Mouse (Mus musculus) urinary bladder, postnatal 10 days (tissue): Measurements from ENCODE around the gene Cep295nl.
A peak's percentile ranks its signal among the peaks of the same experiment; 100 is the strongest.
"Not testable (repeated sequence)": the region's sequence is repeated elsewhere in the genome, so short reads cannot be mapped to it uniquely, and the experiment has no call there.

Experiments used
- DNase-seq: peaks from one replicate; pipeline ENCODE4 v3.0.0; 2022; ENCODE audit warnings: low spot score

Cep295nl gene

DNA sequence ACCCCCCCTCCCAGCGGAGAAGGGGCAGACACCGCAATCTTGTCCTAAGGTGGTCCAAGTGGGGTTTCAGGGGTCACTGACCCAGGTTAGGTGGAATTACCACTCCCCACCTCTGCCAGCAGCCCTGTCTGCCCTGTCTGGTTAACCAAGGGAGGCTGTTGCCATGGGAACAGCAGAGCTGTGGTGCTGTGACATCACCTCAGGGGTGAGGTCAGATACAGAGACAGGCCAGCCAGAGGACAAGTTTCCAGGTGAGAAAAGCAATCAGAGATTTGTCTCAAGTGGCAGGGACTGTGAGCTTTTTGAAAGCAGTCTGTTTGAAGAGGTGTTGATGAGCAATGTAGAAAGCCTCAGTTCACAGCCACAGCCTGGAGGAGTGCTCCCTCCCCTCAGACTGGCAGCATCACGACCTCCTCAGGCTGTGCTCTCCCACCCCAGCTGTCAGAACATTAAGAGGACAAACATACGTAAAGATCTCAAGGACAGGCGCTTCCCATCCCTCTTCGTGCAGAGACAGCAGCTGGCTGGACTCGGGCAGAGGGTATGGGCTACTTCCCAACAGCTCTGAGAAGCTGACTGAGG is at the start of gene Cep295nl:
Cep295nl (minus strand) TSS at position 101 of the 582 bp plus-strand sequence.
- no peak for DNase-seq

DNA sequence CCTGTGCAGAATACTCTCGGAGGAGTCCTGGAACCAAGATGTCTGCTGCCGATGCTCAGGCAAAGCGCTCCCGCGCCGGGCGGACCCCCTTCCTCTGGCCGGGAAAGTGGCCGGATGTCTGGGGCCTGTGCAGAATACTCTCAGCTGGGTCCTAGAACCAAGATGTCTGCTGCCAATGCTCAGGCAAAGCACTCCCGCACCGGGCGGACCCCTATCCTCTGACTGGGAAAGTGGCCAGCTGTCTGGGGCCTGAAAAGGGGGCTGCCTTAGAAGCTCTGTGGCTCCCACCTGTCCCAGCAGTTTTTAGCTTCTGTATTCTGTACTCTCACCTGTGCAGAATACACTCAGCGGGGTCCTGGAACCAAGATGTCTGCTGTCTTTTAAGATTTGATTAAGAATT is 45.5 kb upstream of the Cep295nl start:
- peak; percentile 7 for DNase-seq

DNA sequence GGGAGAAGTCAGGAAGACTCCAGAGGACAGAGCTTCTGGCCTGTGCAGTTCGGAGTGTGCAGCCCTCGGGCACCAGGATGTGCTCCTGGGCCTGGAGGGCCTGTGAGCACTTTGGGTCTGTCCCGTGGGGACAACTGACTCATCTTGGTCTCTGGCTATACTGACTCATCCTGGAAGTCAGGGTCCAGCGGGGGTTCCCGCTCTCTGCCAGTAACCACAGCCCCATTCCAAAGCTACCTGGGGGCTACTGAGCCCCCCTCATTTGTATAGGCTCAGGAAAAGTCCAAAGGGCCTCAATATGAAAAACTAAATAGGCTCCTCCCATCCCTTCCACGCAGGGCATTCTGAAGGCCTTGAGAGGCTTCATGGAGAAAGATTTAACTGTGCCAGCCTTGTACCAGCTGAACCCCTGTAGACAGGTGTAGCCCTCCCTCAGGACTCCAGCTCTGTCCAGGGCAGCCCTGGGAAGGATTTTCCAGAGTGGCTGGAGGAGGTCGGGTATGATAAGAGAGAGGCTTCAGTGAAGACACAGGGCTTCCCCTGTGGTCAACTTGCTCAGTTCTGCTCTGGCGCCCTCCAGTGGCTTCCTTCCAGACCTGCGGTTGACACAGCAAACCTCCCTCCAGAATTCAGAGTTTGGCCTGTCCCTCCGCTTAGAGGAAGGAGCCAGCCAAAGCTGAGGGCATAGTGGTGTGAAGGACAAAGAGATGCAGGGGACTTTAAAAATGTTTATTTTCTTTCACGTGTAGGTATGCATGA is 37.1 kb upstream of the Cep295nl start:
- peak; percentile 53 for DNase-seq

DNA sequence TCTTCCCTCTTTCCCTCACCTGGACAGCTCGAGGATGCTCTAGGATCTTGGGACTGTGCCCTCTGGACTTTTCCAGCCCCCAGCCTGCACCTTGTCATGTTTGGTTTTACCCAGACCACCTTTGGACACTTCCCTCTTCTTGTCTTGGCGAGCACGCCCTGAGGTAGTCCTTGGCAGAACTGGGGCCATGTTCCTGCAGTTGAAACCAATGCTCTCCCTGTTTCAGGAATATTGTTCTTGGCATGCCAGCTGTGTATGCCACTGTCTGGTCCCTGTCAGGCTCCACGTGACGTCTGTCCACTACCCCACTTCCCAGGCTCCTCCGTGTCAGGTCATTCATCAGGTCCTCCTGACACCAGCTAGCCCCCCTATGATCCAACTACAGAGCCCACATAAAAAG is 36.4 kb upstream of the Cep295nl start:
- DNase-seq = peak; percentile 7

DNA sequence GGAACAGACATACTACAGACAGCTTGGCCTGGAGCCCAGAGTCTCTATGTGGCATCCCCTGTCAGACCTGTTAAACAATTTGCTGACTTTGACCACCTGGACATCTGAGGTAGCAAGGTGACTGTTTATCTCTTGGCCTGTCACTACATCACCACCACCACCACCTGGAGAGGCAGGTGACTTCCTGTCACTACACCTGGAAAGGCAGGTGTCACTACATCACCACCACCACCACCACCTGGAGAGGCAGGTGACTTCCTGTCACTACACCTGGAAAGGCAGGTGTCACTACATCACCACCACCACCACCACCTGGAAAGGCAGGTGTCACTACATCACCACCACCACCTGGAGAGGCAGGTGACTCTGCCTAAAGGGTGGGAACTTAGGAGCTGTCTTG is 34.0 kb upstream of the Cep295nl start:
- DNase-seq = not testable (repeated sequence)

DNA sequence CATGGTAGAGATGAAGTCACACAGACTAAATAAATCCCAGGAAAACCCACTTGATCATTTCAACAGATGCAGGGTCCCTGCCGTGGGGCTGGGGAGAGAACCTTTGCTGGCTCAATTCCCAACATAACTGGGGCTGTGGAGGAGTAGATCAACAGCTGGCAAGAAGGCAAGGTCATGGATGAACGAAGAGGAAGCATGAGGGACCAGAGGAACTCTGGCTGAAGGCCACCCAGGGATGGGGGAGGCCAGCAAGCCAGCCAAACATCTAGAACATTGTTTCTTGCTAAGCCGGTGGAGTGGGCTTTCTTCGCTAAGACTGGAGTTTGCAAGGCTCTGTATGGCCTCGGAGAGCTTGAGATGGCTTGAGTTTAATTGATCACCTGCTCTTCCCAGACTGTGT is 33.6 kb upstream of the Cep295nl start:
- DNase-seq = peak; percentile 5

DNA sequence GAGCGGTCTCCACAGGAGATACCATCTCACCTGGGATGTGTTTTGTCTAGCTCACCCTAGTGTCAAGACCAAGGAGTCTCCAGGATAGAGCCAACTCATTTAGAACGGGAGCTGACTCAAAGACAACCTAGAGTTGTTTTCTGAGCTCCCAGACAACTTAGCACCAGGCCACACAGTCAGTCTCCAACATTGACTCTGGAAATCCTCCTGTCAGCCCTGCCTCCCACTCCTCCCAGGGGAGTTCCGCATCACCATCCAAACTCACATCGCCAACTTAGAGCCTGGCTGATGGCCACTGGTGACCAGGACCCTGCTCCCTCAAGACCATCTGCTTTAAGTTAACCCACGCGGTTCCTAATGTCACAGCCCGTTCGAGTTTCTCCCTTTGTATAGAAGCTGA is 33.2 kb upstream of the Cep295nl start:
- DNase-seq = peak; percentile 4

DNA sequence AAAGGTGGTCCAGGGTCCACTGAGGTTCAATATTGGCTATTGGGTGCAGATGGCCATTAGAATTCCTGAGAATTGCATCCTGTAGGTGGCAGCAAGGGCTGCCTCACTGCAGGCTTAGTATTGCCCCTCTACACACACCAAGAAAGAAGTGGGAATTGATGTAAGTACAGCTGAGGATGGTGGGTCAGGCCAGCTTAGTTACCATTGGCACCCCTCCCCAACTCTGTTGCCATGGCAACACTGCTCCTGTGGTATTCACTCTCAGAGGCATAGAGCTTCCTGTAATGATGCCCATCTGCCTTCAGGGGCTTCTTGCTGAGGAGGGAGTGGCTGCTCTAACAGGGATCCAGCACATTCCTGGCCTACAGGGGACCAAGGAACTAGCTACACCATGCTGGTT is 32.7 kb upstream of the Cep295nl start:
- peak; percentile 7 for DNase-seq

DNA sequence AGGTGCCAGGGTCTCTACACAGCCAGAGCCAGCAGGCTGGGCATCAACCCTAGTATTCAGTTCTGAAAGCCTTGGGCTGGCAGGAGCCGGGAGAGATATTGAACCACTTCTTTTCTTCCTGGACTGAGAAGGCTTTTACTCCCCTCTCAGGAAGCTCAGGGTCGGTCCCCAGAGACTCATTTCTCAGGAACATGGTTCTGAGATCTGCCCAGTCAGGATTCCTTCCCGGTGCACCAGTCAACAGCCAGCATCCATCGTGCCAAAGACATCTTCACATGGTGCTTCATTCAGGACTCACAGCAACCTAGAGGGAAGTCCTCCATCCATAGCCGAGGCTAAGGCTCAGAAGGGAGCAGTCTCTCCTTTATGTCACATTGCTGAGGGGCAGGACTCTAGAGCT is 32.2 kb upstream of the Cep295nl start:
- DNase-seq = peak; percentile 5

DNA sequence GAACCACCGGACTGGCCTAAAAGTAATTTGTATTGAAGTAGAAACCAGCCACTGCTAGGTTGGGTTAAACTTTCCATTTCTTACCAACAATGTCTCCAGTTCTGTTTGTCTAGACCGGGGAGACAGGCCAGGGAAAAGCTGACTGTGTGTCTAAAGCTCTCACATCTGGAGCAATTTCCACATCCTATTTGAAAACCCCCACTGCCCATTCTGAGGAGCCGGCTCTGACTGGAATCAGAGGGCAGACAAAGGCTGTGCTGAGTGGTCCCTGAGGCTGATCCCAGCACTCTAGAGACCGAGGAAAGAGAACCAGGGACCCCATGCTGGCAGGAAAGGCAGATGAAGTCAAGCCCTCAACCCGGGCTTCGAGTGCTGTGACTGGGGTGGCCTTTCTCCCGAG is 30.3 kb upstream of the Cep295nl start:
- DNase-seq = no peak

DNA sequence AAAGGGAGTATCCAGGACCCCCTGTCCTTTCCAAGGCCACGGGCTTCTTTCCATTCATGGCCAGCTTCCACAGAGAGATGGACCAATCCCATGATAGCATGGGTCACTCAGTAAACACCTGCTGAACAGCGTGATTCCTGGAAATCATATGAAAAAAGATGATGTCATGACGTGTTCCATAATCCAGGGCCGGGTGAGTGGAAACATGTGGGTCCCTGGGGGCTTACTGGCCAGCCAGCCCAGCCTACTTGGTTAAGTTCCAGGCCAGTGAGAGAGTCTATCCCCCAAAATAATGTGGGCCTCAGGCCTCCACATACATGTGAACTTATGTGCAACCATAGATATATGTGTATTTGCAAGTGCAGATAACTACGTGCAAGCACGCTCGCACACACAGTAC is 29.6 kb upstream of the Cep295nl start:
- DNase-seq = no peak

DNA sequence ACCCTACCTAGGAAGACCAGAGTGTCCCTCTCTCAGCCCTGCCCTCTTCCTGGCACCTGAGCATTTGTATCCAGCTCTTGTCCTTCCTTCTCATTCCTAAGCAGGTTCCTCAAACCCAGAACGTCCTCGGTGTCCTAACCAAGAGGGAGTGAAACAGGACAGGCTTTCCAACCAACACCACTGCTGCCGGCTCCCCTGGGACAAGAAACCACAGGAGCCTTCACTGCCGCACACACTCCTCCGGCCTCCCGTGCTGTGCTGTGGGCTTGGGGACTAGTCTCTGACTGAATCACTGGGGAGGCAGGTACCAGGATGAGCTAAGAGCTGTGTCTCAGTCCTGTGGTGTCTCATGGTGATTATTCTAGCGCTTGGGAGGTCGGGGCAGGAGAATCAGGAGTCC is 27.4 kb upstream of the Cep295nl start:
- peak; percentile 7 for DNase-seq

DNA sequence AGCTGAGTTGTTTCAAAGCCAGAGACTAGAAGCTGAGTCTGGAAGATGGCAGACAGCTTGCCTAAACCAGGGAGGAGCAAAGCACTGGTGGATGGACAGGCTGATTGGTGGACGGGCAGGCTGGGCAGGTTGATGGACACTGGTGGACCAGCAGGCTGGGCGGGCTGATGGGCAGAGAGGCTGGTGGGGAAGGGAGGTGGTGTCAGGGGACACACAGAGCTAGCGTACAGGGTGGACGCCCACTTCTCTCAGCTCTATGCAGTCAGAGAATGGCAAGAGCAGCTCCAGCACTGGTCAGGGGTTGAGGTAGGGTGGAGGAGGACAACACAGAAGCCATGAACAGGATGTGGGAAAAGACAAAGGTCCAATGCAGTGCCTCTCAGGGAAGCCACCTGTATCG is 27.0 kb upstream of the Cep295nl start:
- peak; percentile 8 for DNase-seq

DNA sequence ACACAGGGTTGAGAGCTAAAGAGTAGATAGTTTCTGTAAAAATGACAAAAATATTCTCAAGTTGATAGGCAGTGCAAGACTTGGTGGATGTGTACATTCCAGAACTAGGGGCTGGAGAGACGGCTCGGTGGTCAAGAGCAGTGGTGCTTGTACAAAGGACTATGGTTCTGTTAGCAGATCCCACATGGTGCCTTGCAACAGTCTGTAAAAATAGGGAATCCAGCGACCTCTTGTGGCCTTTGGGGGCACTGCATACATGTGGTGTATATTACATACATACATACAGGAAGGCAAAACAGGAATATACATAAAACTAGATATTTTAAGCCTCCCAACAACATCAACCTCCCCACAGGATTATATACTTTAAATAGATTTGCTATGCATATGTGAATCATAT is 26.0 kb upstream of the Cep295nl start:
- peak; percentile 8 for DNase-seq

DNA sequence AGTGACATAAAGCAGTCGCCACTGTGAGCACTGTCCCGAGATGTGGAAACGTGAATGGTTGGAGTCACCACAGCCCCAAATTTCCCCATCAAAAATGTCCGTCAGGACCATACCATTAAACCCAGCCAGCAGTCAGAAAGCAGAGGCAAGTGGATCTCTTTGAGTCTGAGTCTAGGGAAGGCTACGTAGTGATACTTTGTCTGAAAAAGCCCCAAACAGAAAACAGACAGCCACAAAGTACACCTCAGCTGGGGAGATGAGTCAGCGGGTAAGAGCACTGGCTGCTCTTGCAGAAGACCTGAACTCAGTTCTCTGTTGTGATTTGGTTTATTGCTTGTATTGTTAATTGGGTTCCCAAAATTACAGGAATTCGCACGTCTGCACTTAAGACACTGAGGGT is 24.3 kb upstream of the Cep295nl start:
- DNase-seq = no peak

DNA sequence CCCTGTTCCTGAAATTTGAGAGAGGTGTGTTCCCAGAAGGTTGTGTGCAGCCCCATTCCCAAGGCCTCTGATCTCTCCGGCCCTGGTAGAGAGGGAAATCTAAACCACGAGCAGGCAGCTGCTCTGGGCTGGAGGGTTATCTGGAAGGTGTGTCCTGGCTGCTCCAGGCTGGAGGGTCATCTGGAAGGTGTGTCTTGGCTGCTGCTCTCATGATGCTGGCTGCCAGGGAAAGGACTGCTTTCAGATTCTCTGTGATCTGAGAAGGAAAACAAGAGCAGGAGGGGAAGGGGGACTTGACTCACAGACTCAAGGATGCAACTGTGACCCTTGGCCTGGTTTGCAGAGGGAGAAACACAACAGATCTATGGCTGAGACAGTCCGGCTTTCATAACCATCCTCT is 23.8 kb upstream of the Cep295nl start:
- DNase-seq = peak; percentile 6

DNA sequence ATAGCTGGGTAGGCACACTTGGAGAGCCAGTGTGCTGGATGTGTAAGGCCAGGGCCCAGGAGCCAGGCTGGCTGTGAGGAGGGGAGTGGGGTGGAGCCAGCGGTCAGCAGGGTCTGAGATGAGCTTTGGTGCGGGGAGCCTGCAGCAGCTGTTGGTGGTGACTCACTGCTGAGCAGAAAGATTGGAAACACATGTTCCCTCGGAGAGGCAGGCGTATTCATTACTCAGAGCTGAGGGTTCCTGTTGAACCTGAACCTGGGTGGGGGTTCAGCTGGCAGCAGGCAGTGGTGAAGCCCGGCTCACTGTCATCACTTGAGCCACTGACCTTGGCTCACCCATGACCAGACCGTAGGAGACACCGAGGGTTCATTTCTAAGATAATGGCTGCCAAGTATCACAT is 22.9 kb upstream of the Cep295nl start:
- peak; percentile 14 for DNase-seq

DNA sequence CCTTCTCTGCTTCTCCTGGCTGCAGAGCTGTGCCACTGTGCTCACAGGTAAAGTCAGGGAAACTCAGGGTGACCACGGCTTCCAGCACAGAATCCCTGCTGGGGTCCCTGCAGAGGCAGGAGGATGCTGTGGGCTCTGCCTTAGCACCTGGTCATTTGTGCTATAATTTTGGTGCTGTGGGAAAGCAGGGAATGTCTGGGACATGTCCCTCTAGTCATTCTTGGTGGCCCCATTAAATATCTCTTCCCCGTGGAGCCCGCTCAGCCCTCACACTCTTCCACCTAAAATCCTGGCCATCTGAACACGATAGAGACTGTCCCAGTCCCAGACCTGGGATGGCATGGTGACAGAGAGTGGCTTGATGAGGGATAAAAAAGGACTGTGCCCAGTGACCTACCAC is 21.7 kb upstream of the Cep295nl start:
- DNase-seq = peak; percentile 9

DNA sequence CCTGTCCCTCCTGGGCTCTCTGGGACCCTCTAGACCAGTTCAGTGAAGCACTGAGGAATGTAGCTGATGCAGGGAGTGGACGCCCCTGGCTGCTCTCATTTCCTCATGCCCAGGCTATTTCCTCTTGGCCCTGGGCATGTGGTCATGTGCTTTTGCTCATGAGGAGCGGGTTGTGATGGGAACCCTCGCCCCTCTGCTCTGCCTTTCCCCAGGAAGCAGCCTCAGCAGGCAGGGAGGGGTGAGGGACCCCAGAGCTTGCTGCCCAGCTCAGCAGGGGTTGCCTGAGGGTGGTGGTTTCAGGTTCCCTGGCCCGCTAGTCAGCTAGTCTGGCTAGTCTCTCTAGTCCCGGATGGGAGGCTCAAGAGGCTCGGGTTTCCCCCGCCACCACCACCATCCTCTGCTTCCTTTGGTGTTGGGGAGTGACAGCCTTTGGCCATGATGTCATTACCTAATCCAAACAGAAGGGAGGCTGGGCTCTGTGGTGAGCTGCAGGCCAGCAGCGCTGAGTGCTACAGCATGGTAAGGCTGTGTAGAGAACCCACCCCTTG is 20.7 kb upstream of the Cep295nl start:
- peak; percentile 10 for DNase-seq

DNA sequence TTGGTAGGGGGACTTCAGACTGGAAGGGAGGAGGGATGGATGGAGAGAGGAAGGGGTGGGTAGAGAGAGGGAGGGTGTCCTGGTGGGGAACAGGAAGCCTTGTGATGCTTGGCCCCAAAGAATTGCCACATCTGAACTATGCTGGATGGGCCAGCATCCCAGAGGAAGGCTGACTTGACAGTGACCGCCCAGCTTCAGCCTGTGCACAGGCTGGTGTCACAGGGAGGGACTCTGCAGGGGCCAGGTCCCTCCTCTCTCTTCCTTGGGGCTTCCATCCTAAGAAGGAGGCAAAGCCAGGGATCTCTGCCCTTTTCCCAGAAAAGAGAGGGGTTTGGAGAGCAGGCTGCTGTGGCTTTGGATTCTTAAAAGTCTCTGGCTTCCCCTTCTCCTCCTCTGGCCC is 20.2 kb upstream of the Cep295nl start:
- DNase-seq = peak; percentile 4

DNA sequence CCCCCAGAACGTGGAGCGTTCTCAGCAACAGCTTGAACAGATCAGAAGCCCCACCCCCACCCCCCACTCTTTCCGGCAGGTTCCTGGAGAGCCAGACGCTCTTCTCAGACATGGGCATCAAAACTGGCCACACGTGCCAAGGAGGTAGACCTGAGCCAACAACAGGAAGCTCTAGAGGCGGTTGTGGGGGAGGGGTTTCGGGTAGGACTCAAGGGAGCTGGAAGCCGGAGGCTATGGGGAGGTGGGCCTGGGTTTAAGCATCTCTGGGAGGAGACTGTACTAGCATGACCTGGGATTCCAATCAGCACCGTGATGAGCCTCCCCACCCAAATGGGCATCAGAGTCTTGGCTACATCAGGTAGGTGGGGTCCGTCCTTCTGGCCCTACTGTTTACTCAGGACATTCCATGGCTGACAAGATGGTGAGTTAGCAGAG is 18.6 kb upstream of the Cep295nl start:
- no peak for DNase-seq

DNA sequence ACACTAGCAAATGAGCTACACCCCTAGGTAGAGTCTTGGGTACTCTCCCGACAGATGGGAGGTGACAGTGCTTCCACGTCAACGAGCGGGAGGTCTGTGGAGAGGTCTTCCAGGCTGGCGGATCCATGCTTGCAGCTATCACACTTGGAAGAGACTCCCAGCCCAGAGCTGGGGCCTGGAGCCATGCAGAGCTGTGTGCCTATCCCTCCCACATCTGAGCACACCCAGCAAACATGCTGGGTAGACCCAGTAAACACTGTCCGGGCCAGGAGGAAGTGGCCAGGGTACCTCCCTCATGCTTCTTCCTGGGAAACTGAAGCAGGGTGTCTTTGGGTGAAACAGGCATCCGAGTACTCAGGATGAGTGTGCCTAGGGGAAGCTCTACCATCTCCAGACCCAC is 18.2 kb upstream of the Cep295nl start:
- no peak for DNase-seq

DNA sequence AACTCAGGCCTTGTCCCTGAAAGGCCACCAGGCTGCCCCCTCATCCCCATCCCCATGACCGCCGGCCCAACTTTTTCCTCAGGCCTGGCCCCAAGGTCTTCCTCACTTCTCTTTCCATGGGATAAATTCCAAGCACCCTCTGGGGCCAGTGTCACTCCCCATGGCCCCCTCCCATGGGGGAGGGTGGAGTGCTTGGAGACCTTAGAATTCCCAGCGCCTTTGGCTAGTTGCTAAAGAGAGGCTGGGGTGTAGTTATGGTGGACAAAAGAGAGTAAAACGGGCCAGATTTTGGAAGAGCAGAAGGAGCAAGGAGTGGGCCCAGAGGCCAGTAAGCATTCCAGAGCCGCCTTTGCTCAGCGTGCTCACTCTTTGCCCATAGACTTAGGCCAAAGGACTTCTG is 13.3 kb upstream of the Cep295nl start, which contains the start of gene Timp2:
Timp2 (minus strand) TSS at position 101 of the 400 bp plus-strand sequence.
- DNase-seq = no peak

DNA sequence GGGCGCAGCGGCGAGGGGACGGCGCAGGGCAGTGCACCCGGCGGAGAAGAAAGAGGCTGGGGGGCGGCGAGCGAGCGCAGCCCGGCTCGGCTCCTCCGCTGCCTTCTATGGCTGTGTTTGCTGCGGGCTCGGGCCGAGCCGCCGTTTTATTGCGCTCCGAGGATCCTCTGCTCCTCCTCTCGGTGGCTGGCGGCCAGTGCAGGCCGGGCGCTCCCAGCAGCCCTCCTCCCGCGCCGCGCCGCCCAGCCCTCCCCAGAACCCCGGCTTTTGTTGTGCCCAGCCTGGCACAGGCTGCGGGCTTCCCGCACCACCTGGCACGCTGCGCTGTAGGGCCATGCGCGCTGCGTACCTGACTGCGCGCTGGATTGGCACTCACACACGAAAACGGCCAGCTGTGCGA is 12.9 kb upstream of the Cep295nl start:
- DNase-seq = peak; percentile 80
